Mouse (Mus musculus) limb, embryonic 14.5 days (tissue): ENCODE data around the gene Pdgfb. TPM values are rescaled to one million over a fixed set of nuclear protein-coding genes. Genes with fewer than 3 reads are reported as not detected.

Experiments used
- ATAC-seq: fragments of 200-750 bp; cut with Nextera tagmentation; 2 replicates; pipeline ENCODE4 v1.8.0; 2017; ENCODE audit warnings: low read depth, moderate number of reproducible peaks, moderate TSS enrichment; ENCODE audit not compliant: low FRiP score
- DNase-seq: peaks from one replicate; pipeline ENCODE4 v3.0.0-alpha.2; 2015; ENCODE audit warnings: low spot score
- H3K27ac ChIP-seq: fragments of 300-500 bp; sonication (generic); replicated peaks from 2 replicates; pipeline ENCODE4 v1.5.1; 2014; ENCODE audit warnings: low read depth, mild to moderate bottlenecking, low read length, moderate library complexity, mixed read lengths
- H3K27me3 ChIP-seq: fragments of 300-500 bp; sonication (generic); 2 replicates; pipeline ENCODE4 v1.6.1; 2014; ENCODE audit warnings: low read length, mixed read lengths; ENCODE audit not compliant: control insufficient read depth, insufficient read depth
- H3K36me3 ChIP-seq: fragments of 300-500 bp; sonication (generic); 2 replicates; pipeline ENCODE4 v1.6.1; 2014; ENCODE audit warnings: mild to moderate bottlenecking, low read length, moderate library complexity, mixed read lengths; ENCODE audit not compliant: control insufficient read depth, insufficient read depth
- H3K4me1 ChIP-seq: fragments of 300-500 bp; sonication (generic); 2 replicates; pipeline ENCODE4 v1.6.1; 2014; ENCODE audit warnings: antibody characterized with exemption, low read length, mixed read lengths; ENCODE audit not compliant: control insufficient read depth, insufficient read depth
- H3K4me2 ChIP-seq: fragments of 300-500 bp; sonication (generic); replicated peaks from 2 replicates; pipeline ENCODE4 v1.6.1; 2014; ENCODE audit warnings: low read depth, mild to moderate bottlenecking, low read length, moderate library complexity; ENCODE audit not compliant: severe bottlenecking
- H3K4me3 ChIP-seq: fragments of 300-500 bp; sonication (generic); replicated peaks from 2 replicates; pipeline ENCODE4 v1.5.1; 2014; ENCODE audit warnings: low read length
- H3K9ac ChIP-seq: fragments of 300-500 bp; sonication (generic); 2 replicates; pipeline ENCODE4 v1.6.1; 2014; ENCODE audit warnings: mild to moderate bottlenecking, low read depth, low read length, moderate library complexity; ENCODE audit not compliant: severe bottlenecking
- H3K9me3 ChIP-seq: fragments of 300-500 bp; sonication (generic); 2 replicates; pipeline ENCODE4 v1.6.1; 2016; ENCODE audit warnings: low read length; ENCODE audit not compliant: control insufficient read depth
- POLR2A ChIP-seq: fragments of 200-500 bp; IDR thresholded peaks from 2 replicates; pipeline ENCODE4 v1.8.0; 2012; ENCODE audit warnings: inconsistent platforms, mild to moderate bottlenecking, moderate library complexity, borderline replicate concordance; ENCODE audit not compliant: insufficient read depth, insufficient read length; ENCODE audit errors: extremely low read depth
- WGBS: fragments of 180-500 bp; shearing (Covaris S2); extraction: QIAGEN DNeasy Blood & Tissue Kit; methylation state at CpG from one replicate; pipeline ENCODE4 v1.1.7; 2014; 5-methylcytosine and 5-hydroxymethylcytosine counted together
- polyA plus RNA-seq, 2 experiments: library from polyadenylated mRNA; depleted of rRNA in 1 of 2; stranded (reverse) in 1 of 2; unstranded in 1 of 2; fragments of >200 nt; fragmentation: Nextera tagmentation in 1 of 2; extraction: Ambion mirVana in 1 of 2; gene quantifications; 2 replicates each; pipeline versions ENCODE4 v1.2.1 to v1.2.3; 2012 to 2014

Pdgfb gene
- polyA plus RNA-seq, 2 experiments: 4.2 to 15.4 TPM

DNA sequence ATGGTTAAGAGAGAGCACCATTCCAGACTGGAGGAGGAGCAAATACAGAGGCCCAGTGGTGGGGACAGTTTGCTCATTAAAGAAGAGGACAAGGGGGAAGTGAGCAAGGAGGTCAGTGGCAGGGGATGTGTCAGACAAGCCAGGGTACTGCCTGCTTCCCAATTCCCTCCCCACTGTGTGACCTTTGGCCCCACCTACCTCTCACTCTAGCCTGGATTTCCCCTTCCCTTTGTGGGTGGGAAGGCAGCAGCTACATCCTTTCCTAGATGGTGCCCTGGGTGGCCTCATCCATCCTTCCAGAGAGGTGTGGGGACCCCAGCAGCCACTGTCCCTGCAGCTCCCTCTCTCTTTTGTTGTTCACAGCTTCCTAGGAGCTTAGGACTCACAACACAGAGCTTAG lies 20.1 kb upstream of the Pdgfb start:
- Histone ChIP-seq H3K4me2 (no peak overlapping the region), H3K9ac (no peak overlapping the region), H3K27ac (no peak overlapping the region), H3K9me3 (no peaks in the 10 kb centered on the region), H3K27me3 (no peaks in the 10 kb centered on the region), H3K4me1 (no peaks in the 10 kb centered on the region), H3K36me3 (no peaks in the 10 kb centered on the region), H3K4me3 (no peak overlapping the region)
- no peak for ATAC-seq
- no peak for DNase-seq
- TF ChIP-seq POLR2A: no peak

- 71% methylated on average over 7 of the region's 7 CpGs for WGBS
These were observed 19.6 kb upstream of the Pdgfb start for GRCm38 (mm10) chr15:80034366-80034765.

GRCm38 (mm10) chr15:80031133-80031532 lies 16.4 kb upstream of the Pdgfb start:
- ATAC-seq (no peak), DNase-seq (no peak)
- Histone ChIP-seq H3K4me2 (no peak overlapping the region), H3K9ac (no peak overlapping the region), H3K9me3 (no peaks in the 10 kb centered on the region), H3K4me1 (no peaks in the 10 kb centered on the region; the same call in 1 of the 2 replicates), H3K4me3 (no peak overlapping the region), H3K27me3 (no peaks in the 10 kb centered on the region), H3K27ac (no peak overlapping the region), H3K36me3 (no peaks in the 10 kb centered on the region)
- 87% methylated on average over 4 of the region's 4 CpGs for WGBS
- TF ChIP-seq POLR2A: no peak

More at GRCm38 (mm10) chr15:80034366-80034765, 19.6 kb upstream of the Pdgfb start:
- H3K4me1 ChIP-seq: no peaks in the 10 kb centered on the region
- TF ChIP-seq POLR2A: no peak
- no peak overlapping the region for H3K9ac ChIP-seq
- no peaks in the 10 kb centered on the region for H3K9me3 ChIP-seq
- H3K27me3 ChIP-seq: no peaks in the 10 kb centered on the region
- H3K27ac ChIP-seq: no peak overlapping the region
- no peak overlapping the region for H3K4me2 ChIP-seq
- ATAC-seq (no peak), DNase-seq (no peak)
- no peak overlapping the region for H3K4me3 ChIP-seq
- H3K36me3 ChIP-seq: no peaks in the 10 kb centered on the region

GRCm38 (mm10) chr15:80030399-80030798 lies 15.6 kb upstream of the Pdgfb start:
- no peak overlapping the region for H3K27ac ChIP-seq
- DNase-seq (no peak), ATAC-seq (no peak)
- WGBS: 93% methylated on average over 10 of the region's 10 CpGs
- no peaks in the 10 kb centered on the region for H3K36me3 ChIP-seq
- no peak overlapping the region for H3K4me3 ChIP-seq
- no peaks in the 10 kb centered on the region; the same call in 1 of the 2 replicates for H3K4me1 ChIP-seq
- no peak overlapping the region for H3K4me2 ChIP-seq
- no peak for TF ChIP-seq POLR2A
- H3K9ac ChIP-seq: no peak overlapping the region
- no peaks in the 10 kb centered on the region for H3K9me3 ChIP-seq
- H3K27me3 ChIP-seq: no peaks in the 10 kb centered on the region

- no peak for ATAC-seq
- no peaks in the 10 kb centered on the region for H3K36me3 ChIP-seq
- H3K4me2 ChIP-seq: no peak overlapping the region
- H3K27me3 ChIP-seq: no peaks in the 10 kb centered on the region
- 64% methylated on average over 5 of the region's 5 CpGs for WGBS
- no peak for TF ChIP-seq POLR2A
- H3K9ac ChIP-seq: no peak overlapping the region
- H3K9me3 ChIP-seq: no peaks in the 10 kb centered on the region
- no peak overlapping the region for H3K27ac ChIP-seq
- H3K4me1 ChIP-seq: peaks cover 6% of the 10 kb centered on the region; the same call in 1 of the 2 replicates
- DNase-seq: no peak
- H3K4me3 ChIP-seq: no peak overlapping the region
These were observed 14.1 kb upstream of the Pdgfb start for GRCm38 (mm10) chr15:80028862-80029261.
